Mouse (Mus musculus): ENCODE results near the gene Fam19a3.
"Not testable (repeated sequence)": the region's sequence is repeated elsewhere in the genome, so short reads cannot be mapped to it uniquely, and the experiment has no call there.

Fam19a3 gene

DNA sequence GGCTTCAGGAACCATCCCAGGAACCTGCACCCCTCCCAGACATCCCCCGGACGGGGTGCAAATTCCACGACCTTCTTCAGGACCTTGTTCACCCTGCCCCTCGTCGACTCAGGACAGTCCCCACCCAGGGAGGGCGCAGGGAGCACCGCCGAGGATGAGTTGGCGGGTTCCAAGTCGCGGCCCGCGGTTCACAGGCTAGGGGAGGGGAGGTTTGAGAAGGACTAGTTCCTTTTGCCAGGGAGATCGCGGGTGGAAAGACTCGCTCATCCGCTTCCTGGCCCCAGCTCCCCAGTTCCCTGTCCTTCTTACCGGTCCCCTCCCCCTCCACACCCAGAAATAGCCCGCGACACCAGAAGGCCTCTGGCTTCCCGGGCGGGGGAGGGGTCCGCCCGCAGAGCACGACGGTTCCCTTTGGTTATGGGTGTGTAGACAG, at the start of gene Fam19a3:
Gene Fam19a3, minus strand, starts transcription at position 370 of the 433 bp plus-strand sequence.
- DNase-seq (ENCODE audit: low read depth, low spot score), result peak; percentile 88

DNA sequence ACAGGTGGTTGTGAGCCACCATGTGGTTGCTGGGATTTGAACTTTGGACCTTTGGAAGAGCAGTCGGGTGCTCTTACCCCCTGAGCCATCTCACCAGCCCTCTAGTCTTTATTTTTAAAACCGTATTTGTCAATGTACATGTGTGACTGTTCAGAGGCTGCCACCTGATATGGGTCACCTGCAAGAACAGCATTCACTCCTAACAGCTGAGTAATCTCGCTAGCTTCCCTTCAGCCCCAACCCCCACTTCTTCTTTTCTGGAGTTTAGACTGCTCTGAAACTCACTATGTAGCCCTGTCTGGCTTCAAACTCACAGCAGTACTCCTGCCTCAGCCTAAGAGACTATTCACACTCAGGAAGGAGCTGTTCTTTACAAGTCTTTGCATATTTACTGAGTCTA, 40.8 kb upstream of the Fam19a3 start:
- DNase-seq (ENCODE audit: low read depth, low spot score), result no peak

DNA sequence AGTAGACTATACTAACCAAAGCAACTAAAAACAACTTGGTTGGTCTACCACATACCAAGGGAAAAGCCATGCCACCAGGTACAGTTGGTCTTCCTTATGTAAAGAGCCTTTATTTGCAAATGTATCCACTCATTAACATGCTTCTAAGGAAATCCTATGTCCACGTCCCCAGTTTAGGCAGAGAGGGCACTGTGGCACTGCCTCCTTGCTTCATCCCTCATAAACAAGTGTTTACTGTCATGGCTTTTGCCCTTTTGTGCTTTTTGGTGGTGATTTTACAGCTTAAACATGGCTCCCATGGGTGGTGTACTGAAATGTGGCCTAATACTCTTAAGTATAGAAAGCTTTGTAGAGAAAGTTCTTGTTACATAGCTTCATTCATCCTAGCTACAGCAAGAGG, 38.8 kb upstream of the Fam19a3 start:
- no peak for DNase-seq (ENCODE audit: low read depth, low spot score)

GRCm38 (mm10) chr3:104818749-104819134, 37.1 kb upstream of the Fam19a3 start:
- DNase-seq (ENCODE audit: low read depth, low spot score), result no peak

DNA sequence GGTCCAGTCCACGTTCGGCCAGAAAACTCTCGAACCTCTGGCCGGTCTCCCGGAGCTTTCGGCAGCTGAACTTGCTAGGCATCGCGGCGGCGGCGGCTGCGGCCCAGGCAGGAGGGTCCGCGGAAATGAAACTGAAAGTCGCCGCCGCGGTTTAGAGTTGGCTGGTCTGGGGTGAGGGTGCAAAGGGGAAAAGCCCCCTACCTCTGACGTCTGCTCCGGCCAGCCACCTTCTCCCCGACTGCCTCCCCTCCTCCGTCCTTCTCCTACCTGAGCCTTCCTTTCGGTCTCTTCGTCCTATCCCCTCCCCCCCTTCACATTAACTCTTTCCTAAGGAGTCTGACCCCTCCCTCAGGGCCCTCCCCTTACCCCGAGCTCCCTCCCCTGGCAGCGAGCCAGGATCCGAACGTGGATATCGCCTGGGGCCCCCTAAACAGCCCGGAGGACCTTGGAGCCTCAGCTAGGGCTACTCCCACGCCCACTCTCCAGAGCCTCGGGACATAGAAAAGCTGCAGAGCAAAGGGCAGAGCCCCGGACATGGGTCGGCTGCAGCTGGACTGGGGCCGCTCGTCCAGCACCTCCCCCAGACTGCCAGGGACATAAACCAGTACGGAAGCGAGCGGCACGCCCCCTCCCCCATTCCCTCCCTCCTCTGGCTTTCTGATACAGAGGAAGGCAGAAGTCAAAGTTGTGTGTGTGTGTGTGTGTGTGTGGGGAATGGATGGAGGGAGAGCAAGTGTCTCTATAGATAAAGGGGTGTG, 36.5 kb upstream of the Fam19a3 start, which contains the start of gene Mov10:
Gene Mov10, minus strand, starts transcription at position 573 of the 758 bp plus-strand sequence.
- peak; percentile 33 for DNase-seq (ENCODE audit: low read depth, low spot score)

- no peak for DNase-seq (ENCODE audit: low read depth, low spot score)
Observed at GRCm38 (mm10) chr3:104817481-104817990, 35.9 kb upstream of the Fam19a3 start.

DNA sequence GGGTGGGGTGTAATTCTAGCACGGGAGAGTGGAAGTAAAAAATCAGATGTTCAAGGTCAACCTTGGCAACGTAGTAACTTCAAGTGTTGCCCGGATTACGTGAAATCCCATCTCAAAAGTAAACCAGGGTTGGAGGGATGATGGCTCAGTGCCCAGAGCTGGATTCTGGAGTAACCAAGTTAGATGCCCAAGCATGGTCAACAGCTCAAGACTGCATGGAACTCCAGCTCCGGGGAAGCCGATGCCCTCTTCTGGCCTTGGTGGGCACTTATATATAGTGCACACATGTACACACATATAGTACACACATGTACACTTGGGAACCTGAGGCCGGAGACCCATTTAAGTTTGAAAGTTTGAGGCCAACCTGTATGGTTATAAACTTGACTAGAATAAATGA, 34.5 kb upstream of the Fam19a3 start:
- no peak for DNase-seq (ENCODE audit: low read depth, low spot score)

GRCm38 (mm10) chr3:104815346-104815745, 33.7 kb upstream of the Fam19a3 start:
- DNase-seq (ENCODE audit: low read depth, low spot score), result no peak

DNA sequence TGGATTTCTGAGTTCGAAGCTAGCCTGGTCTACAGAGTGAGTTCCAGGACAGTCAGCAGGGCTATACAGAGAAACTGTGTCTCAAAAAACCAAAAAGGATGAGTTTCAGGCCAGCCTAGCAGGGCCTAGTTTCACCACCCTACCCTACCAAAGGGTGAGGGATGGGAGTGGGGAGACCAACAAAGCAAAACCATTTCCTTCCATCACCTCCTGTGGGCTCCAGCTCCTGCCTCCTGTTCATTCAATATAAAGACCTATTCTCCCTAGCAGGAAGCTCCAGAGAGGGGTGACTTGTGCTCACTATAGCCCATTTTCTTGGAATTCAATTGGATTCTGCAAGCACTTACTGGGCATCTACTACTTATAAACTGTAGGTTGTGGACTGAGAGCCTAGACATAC, 33.1 kb upstream of the Fam19a3 start:
- DNase-seq (ENCODE audit: low read depth, low spot score), result no peak

DNA sequence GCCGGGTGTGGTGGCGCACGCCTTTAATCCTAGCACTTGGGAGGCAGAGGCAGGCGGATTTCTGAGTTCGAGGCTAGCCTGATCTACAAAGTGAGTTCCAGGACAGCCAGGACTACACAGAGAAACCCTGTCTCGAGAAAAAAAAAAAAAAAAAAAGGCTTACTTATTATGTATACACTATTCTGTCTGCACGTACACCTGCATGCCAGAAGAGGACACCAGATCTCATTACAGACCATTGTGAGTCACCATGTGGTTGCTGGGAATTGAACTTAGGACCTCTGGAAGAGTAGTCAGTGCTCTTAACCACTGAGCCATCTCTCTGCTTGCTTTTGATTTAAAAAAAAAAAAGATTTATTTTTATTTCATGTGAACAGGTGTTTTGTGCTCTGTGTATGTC, 31.6 kb upstream of the Fam19a3 start:
- not testable (repeated sequence) for DNase-seq (ENCODE audit: low read depth, low spot score)

GRCm38 (mm10) chr3:104812254-104812653, 30.6 kb upstream of the Fam19a3 start:
- no peak for DNase-seq (ENCODE audit: low read depth, low spot score)

DNA sequence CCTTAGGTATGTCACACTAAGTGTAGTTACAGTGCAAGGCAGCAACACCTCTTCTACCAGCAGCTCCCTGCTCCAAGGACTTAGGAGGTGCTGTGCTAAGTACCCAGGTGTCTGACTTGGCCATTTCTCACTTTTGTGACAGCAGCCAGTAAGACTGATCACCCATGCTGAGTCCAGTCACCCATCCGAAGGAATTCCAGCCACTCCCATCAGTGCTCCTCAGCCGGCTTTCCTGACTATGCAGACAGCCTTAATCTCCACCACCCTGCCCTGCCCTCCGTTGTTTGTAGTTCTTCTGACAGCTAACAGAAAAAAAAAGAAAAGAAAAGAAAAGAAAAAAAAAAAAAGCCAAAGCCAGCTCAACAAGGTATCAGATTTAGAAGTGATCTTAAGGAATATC, 30.1 kb upstream of the Fam19a3 start:
- no peak for DNase-seq (ENCODE audit: low read depth, low spot score)

DNA sequence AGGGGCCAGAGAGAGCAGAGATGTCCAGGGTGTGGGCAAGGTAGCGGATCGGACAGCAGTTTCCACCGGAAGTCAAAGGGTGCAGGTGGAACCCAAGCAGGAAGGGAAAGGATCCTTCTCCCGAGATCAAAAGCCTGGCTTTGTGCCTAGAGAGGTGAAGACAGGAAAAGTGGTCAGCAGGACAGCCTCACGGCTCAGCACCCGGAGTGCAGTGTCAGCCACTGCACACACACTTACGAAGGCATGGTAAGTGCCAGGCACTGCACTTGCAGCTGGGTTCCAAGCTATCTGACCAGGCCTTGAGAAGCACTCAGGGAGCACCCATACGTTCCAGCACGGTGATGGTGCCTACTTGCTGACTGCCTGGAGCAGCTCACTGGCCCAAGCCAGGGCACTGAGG, 23.9 kb upstream of the Fam19a3 start:
- DNase-seq (ENCODE audit: low read depth, low spot score), result no peak

DNA sequence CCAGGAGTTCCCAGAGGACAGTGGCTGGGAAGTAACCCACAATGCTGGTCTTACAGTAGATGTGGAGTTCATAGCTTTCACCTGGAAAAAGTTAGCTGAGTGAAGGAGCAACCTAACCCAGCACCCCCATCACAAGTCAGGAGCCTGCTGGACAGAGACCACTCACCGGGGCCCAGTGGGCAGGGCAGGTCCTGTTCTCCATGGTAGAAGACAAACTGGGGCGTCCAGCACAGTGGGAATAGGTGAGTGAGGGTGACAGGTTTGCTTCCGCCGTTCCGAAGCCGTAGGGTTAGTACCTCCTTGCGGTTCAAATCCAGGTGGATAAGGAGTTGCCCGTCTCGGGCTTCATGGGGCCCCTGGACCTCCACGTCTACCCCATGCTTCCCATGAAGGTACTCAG, 22.7 kb upstream of the Fam19a3 start:
- DNase-seq (ENCODE audit: low read depth, low spot score), result no peak

GRCm38 (mm10) chr3:104801481-104801880, 19.8 kb upstream of the Fam19a3 start:
- DNase-seq (ENCODE audit: low read depth, low spot score), result no peak

- no peak for DNase-seq (ENCODE audit: low read depth, low spot score)
Observed at GRCm38 (mm10) chr3:104800681-104801080, 19.0 kb upstream of the Fam19a3 start.

DNA sequence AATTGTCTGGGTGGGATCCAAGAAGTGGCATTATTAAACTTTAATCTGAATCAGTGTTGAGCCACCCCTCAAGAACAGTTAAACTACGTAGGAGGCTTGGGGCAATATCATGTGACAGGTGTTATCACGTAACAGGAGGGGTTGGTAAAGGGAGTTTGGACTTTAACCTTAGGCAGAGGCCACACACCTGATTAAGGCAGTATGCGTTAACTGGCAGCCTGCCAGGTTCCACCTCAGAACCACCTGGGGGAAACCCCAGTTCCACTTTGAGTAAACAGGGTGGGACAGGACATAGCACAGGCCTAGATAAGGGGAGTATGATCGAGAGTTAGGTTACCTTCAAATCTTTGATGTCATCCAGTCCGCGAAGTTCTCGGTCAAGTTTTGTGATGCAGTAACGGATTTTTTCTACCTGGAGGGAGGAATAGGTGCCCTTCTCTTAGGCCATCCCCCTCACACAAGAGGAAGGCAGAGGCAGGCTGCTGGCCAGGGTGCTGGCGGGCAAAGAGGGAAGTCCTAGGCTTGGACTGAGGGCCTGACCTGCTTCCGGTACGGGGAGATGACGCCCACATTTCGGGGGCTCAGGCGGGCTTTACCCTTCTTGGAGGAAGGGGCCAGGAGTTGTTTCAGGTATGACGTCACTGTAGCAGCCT, 14.9 kb upstream of the Fam19a3 start:
- DNase-seq (ENCODE audit: low read depth, low spot score), result no peak

- DNase-seq (ENCODE audit: low read depth, low spot score), result no peak
Observed at GRCm38 (mm10) chr3:104795661-104796340, 14.2 kb upstream of the Fam19a3 start.

GRCm38 (mm10) chr3:104794953-104795470, 13.4 kb upstream of the Fam19a3 start:
- no peak for DNase-seq (ENCODE audit: low read depth, low spot score)

DNA sequence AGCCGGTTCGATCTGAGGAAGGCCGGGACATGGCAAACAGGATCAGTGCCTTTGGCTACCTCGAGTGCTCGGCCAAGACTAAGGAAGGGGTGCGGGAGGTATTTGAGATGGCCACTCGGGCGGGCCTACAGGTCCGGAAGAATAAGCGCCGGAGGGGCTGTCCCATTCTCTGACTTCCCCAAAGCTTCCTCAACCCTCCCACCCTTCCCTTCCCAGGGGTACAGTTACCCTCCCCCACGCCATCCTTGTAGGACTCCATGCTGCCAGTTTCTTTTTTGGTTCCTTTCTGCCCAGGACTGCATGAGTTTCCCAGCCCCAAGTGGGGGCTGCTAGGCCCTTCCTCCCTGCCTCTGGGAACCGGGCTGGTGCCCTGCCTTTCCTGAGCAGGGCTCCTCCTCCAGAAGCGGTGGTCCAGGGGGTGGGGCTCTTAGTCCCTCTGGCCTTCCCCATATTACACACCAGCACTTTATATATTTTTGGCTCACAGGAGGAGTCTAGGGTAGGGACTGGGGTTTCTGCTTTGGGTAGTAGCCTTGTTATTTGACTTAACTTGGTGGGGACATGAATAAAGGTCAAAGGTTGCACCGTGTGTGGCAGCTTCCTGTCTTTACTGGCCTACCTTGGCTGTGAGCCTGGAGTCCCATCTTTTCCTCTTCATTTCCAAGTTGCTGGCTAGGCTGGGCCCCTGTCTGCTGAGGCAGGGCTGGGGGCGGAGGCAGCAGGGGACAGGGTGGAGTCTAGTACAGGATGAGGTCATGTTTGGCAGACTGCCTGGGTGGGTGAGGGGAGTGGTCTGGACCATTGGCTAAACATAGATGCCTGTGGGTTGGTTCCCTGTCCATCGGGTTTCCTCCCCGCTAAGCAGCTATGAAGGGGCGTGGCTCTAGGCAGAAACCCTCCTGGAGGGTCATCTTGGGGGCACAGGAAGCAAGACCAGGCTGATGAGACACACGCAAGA, 12.5 kb upstream of the Fam19a3 start:
- DNase-seq (ENCODE audit: low read depth, low spot score), result peak; percentile 84

Data from skeletal muscle tissue, adult 2 months (tissue).